Comparison of ENCODE assay signal across 11 mouse cellular contexts in genomic region chr5:133676791-133677450, GRCm38 (mm10).
DNase-seq lines count a peak whose midpoint lies in the region; ATAC-seq and TF ChIP-seq lines count a peak whose summit lies in the region.
"Had no signal": no experiment of that assay in that cellular context is flagged by ENCODE, and none has a peak within 500 bp of the region (broad histone marks: within the 10 kb centered on the region; RNA-seq: fewer than 3 reads in every experiment).

No protein-coding gene starts in this region.

- H3K27me3 ChIP-seq in E14TG2a.4 (ENCODE audit: insufficient read depth, low read length) = peaks cover 17% of the 10 kb centered on the region
- H3K27me3 ChIP-seq in forebrain, postnatal 0 days (ENCODE audit: insufficient read depth, low read length) = no peaks in the 10 kb centered on the region
- H3K27me3 ChIP-seq: embryonic facial prominence, embryonic 12.5 days had no signal

- 26% methylated on average over 15 of the region's 15 CpGs for WGBS in forebrain, postnatal 0 days

- peak; percentile 82 for ATAC-seq in forebrain, postnatal 0 days

- no peaks in the 10 kb centered on the region for H3K36me3 ChIP-seq in E14TG2a.4 (ENCODE audit: insufficient read depth, low read length)
- H3K36me3 ChIP-seq in forebrain, postnatal 0 days (ENCODE audit: insufficient read depth) = no peaks in the 10 kb centered on the region
- H3K36me3 ChIP-seq: embryonic facial prominence, embryonic 12.5 days had no signal

- peak; percentile 95 for DNase-seq in brain, embryonic 14.5 days (ENCODE audit: low read depth)
- DNase-seq in forebrain, postnatal 0 days = peak; percentile 73
- peak; percentile 8 to 23 for DNase-seq in left cerebral cortex, postnatal 25 days (ENCODE audit: low spot score in 2 of 2)
- no peak for DNase-seq in adrenal gland, postnatal 10 days
- no peak for DNase-seq in testis, postnatal 10 days (ENCODE audit: low spot score)
- DNase-seq in yolk sac, embryonic 10.5 days (ENCODE audit: low spot score) = no peak
- no peak for DNase-seq in heart, adult 9 months (ENCODE audit: low spot score in 2 of 2)
- DNase-seq: lung, adult 18-20 months had no signal

- H3K4me2 ChIP-seq in forebrain, postnatal 0 days (ENCODE audit: low read depth) = no peak overlapping the region
- H3K4me2 ChIP-seq: embryonic facial prominence, embryonic 12.5 days had no signal

- intact Hi-C loops in left cerebral cortex, postnatal 25 days (cut with DNase I) = no loop called here

- peak overlapping the region; percentile 50 for H3K27ac ChIP-seq in forebrain, postnatal 0 days (ENCODE audit: low read depth, low read length)
- H3K27ac ChIP-seq: embryonic facial prominence, embryonic 12.5 days; left cerebral cortex, adult 2 months had no signal

- TF ChIP-seq CTCF in E14TG2a.4 (conservative IDR thresholded peaks at IDR 0.05; ENCODE audit: low read length) = no peak
- TF ChIP-seq CTCF in brain, embryonic 14.5 days (IDR thresholded peaks at IDR 0.05; ENCODE audit: borderline replicate concordance, extremely low read depth, insufficient read depth, insufficient read length) = no peak
- TF ChIP-seq CTCF in forebrain, postnatal 0 days (IDR thresholded peaks at IDR 0.05; ENCODE audit: low read depth) = no peak

- TF ChIP-seq POLR2A in brain, embryonic 14.5 days (IDR thresholded peaks at IDR 0.05; ENCODE audit: borderline replicate concordance, extremely low read depth, insufficient read depth, insufficient read length, poor library complexity, severe bottlenecking) = no peak

- peak overlapping the region; percentile 35; the same call in 1 of the 2 replicates for H3K4me3 ChIP-seq in E14TG2a.4 (replicated peaks; ENCODE audit: low read length)
- H3K4me3 ChIP-seq in forebrain, postnatal 0 days (ENCODE audit: low read depth, low read length) = no peak overlapping the region
- H3K4me3 ChIP-seq: embryonic facial prominence, embryonic 12.5 days; left cerebral cortex, adult 2 months had no signal

- H3K9ac ChIP-seq in forebrain, postnatal 0 days = no peak overlapping the region
- H3K9ac ChIP-seq: embryonic facial prominence, embryonic 12.5 days had no signal

- 0 out of 2 replicates have a peak, but pooled peaks cover 3% of the 10 kb centered on the region for H3K9me3 ChIP-seq in E14TG2a.4 (ENCODE audit: low read length)
- H3K9me3 ChIP-seq in forebrain, postnatal 0 days (ENCODE audit: low read length) = no peaks in the 10 kb centered on the region
- H3K9me3 ChIP-seq: embryonic facial prominence, embryonic 12.5 days had no signal

- H3K4me1 ChIP-seq in E14TG2a.4 (replicated peaks; ENCODE audit: low read depth, low read length) = peaks cover 33% of the 10 kb centered on the region
- H3K4me1 ChIP-seq in forebrain, postnatal 0 days (ENCODE audit: insufficient read depth) = peaks cover 2% of the 10 kb centered on the region

Comparison
In these comparisons a context has a peak if more than half of its experiments do, and no peak if none do; other contexts are left out.
1. DNase-seq: peak in brain, embryonic 14.5 days (single experiment), forebrain, postnatal 0 days (single experiment) and left cerebral cortex, postnatal 25 days (2 of 2); none in adrenal gland, postnatal 10 days (single experiment), testis, postnatal 10 days (single experiment), yolk sac, embryonic 10.5 days (single experiment) and heart, adult 9 months (0 of 2).